Mouse (Mus musculus): Measurements from ENCODE around the gene Cd300c. TPM values are rescaled to one million over a fixed set of nuclear protein-coding genes. Genes with fewer than 3 reads are reported as not detected.
"Not testable (repeated sequence)": the region's sequence is repeated elsewhere in the genome, so short reads cannot be mapped to it uniquely, and the experiment has no call there.

Gene Cd300c
- total RNA-seq (2021) = not detected
- long read RNA-seq, experiment 1 = 0 reads
- long read RNA-seq, experiment 2 = 0 reads

GRCm38 (mm10) chr11:114968752-114969207 is at the start of gene Cd300c:
Gene Cd300c (minus strand): TSS chr11:114969157.
- DNase-seq (ENCODE audit: low spot score in 2 of 2) = no peak

GRCm38 (mm10) chr11:115016093-115016492 is 47.1 kb upstream of the Cd300c start, which contains the start of gene Cd300ld2:
Gene Cd300ld2 (minus strand): TSS chr11:115016193.
- DNase-seq (ENCODE audit: low spot score in 2 of 2) = not testable (repeated sequence)

- DNase-seq (ENCODE audit: low spot score in 2 of 2) = no peak
Observed at GRCm38 (mm10) chr11:115004070-115004469, 35.1 kb upstream of the Cd300c start.

GRCm38 (mm10) chr11:115001474-115002040 is 32.6 kb upstream of the Cd300c start, which contains the start of gene Cd300c2:
Gene Cd300c2 (minus strand): TSS chr11:115001880.
- DNase-seq (ENCODE audit: low spot score in 2 of 2) = no peak

GRCm38 (mm10) chr11:114989793-114990192 is 20.8 kb upstream of the Cd300c start, which contains the start of gene Cd300ld:
Gene Cd300ld (minus strand): TSS chr11:114989922.
- no peak for DNase-seq (ENCODE audit: low spot score in 2 of 2)

- DNase-seq (ENCODE audit: low spot score in 2 of 2) = no peak
Observed at GRCm38 (mm10) chr11:114981866-114982265, 12.9 kb upstream of the Cd300c start.

GRCm38 (mm10) chr11:114972726-114973125 is 3.8 kb upstream of the Cd300c start:
- DNase-seq (ENCODE audit: low spot score in 2 of 2) = no peak

- no peak for DNase-seq (ENCODE audit: low spot score in 2 of 2)
Observed at GRCm38 (mm10) chr11:114965182-114965828, 3.7 kb downstream of the Cd300c start.

- no peak for DNase-seq (ENCODE audit: low spot score in 2 of 2)
Observed at GRCm38 (mm10) chr11:114960369-114960768, 8.6 kb downstream of the Cd300c start.

- DNase-seq (ENCODE audit: low spot score in 2 of 2) = no peak
Observed at GRCm38 (mm10) chr11:114934144-114934543, 34.8 kb downstream of the Cd300c start, which contains the start of gene Cd300lb. Gene Cd300lb (minus strand): TSS chr11:114934386.

- DNase-seq (ENCODE audit: low spot score in 2 of 2) = no peak
Observed at GRCm38 (mm10) chr11:114933591-114933990, 35.4 kb downstream of the Cd300c start.

- no peak for DNase-seq (ENCODE audit: low spot score in 2 of 2)
Observed at GRCm38 (mm10) chr11:114931041-114931440, 37.9 kb downstream of the Cd300c start.

GRCm38 (mm10) chr11:114929581-114929980 is 39.4 kb downstream of the Cd300c start:
- no peak for DNase-seq (ENCODE audit: low spot score in 2 of 2)

- DNase-seq (ENCODE audit: low spot score in 2 of 2) = no peak
Observed at GRCm38 (mm10) chr11:114923961-114924360, 45.0 kb downstream of the Cd300c start.

GRCm38 (mm10) chr11:114922439-114922838 is 46.5 kb downstream of the Cd300c start:
- no peak for DNase-seq (ENCODE audit: low spot score in 2 of 2)

- no peak for DNase-seq (ENCODE audit: low spot score in 2 of 2)
Observed at GRCm38 (mm10) chr11:114917120-114917519, 51.8 kb downstream of the Cd300c start.

- no peak for DNase-seq (ENCODE audit: low spot score in 2 of 2)
Observed at GRCm38 (mm10) chr11:114914978-114915377, 54.0 kb downstream of the Cd300c start.

GRCm38 (mm10) chr11:114912847-114913246 is 56.1 kb downstream of the Cd300c start:
- peak; percentile 71 for DNase-seq (ENCODE audit: low spot score in 2 of 2)

GRCm38 (mm10) chr11:114909538-114909937 is 59.4 kb downstream of the Cd300c start:
- not testable (repeated sequence) for DNase-seq (ENCODE audit: low spot score in 2 of 2)

GRCm38 (mm10) chr11:114908086-114908485 is 60.9 kb downstream of the Cd300c start:
- DNase-seq (ENCODE audit: low spot score in 2 of 2) = no peak

GRCm38 (mm10) chr11:114907567-114907966 is 61.4 kb downstream of the Cd300c start:
- peak in 1 of 2 experiments; percentile 30 for DNase-seq (ENCODE audit: low spot score in 2 of 2)

All from adrenal gland, adult 18-20 months (tissue).